Mouse (Mus musculus): ENCODE measurements around the gene Pax9.

Gene Pax9

GRCm38 (mm10) chr12:56697011-56697740 lies 5.6 kb downstream of the Pax9 start:
- DNase-seq (ENCODE audit: low spot score): no peak

DNA sequence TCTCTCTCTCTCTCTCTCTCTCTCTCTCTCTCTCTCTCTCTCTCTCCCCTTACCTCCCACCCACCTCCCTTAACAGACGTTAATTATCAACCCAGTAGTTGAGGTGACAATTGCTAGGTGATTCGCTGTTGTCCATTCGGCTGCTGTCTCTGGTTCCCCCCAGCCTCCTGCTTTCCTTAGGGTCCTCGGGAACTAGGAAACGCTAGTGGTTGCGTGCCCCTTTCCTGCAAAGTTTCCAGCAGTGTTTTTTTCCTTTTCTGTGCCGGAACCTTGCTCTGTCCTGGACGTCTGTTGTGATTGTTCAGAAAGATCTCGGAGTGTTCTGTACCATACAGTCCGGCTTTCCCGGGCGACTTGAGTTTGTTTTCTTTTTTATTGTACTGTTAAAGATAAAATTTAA lies 6.2 kb downstream of the Pax9 start:
- DNase-seq (ENCODE audit: low spot score): no peak

- no peak for DNase-seq (ENCODE audit: low spot score)
Measured at GRCm38 (mm10) chr12:56698191-56698980, 6.8 kb downstream of the Pax9 start.

GRCm38 (mm10) chr12:56699351-56699750 lies 7.8 kb downstream of the Pax9 start:
- DNase-seq (ENCODE audit: low spot score): no peak

DNA sequence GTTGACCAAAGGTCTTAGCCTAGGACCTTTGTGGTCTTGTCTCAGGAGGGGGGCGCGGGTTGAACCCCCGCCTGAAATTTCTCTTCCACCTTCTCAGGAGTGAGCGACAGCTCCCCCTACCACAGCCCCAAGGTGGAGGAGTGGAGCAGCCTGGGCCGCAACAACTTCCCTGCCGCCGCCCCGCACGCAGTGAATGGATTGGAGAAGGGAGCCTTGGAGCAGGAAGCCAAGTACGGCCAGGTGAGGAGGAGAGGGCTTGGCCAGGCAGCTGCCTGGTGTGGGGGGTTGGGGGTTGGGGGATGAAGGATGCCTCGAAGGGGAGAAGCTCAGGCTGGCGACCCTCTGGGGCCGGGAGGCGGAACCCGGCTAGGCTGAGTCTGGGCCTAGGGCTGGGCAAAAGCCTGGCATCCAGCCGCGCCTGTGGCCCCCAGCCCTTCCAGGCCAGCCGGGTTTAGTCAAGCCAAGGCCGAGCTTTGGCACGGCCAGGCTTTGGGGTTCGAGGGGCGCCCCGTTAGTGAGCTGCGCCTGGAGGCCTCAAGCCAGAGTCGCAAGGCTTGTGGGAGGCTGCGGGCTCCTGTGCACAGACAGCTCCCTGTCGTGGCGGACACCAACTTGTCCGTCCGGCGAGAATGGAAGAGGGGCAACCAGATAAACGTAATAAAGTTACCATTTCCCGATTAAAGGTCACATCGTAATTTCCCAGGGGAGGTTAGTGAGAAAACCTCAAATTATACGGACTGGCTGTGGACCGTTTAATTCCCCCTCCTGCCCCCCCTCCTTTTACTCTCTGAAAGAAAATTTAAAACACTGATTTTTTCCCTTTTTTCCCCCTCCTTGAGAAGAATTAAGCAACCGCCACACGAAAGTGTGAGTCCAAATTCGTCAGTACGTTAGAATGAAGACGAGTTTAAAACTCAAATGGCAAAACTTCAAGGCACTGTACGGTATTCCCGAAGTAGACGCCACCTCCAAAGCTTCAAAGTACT lies 8.6 kb downstream of the Pax9 start:
- no peak for DNase-seq (ENCODE audit: low spot score)

- no peak for DNase-seq (ENCODE audit: low spot score)
Measured at GRCm38 (mm10) chr12:56701004-56701403, 9.4 kb downstream of the Pax9 start.

- DNase-seq (ENCODE audit: low spot score): no peak
Measured at GRCm38 (mm10) chr12:56717971-56718706, 26.6 kb downstream of the Pax9 start.

- no peak for DNase-seq (ENCODE audit: low spot score)
Measured at GRCm38 (mm10) chr12:56718707-56719051, 27.1 kb downstream of the Pax9 start.

DNA sequence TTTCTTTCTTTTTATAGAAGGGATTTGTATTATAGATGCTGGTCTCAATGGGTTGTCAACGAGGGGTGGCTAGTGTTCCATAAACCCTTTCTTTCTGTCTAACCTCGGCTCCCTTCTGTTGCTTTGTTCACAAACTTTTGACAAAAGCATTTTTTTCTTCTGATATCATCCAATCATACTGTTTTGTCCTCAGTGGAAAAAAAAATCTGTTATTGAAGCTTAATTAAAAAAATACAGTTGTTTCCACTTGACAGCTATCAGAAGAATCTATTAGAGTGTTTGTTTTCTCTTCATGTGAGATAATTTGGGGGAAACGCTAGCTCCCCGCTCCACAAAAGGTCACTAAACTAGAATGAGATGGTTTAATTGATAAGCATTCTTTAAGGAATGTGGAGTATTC lies 36.1 kb downstream of the Pax9 start:
- DNase-seq (ENCODE audit: low spot score): no peak

- DNase-seq (ENCODE audit: low spot score): no peak
Measured at GRCm38 (mm10) chr12:56737104-56737503, 45.5 kb downstream of the Pax9 start.
